Mouse (Mus musculus) left cerebral cortex, adult 9 months (tissue): ENCODE measurements around the gene Parp16.
"Not testable (repeated sequence)": the region's sequence is repeated elsewhere in the genome, so short reads cannot be mapped to it uniquely, and the experiment has no call there.

ENCODE experiments used
- DNase-seq, 2 experiments: peaks; one replicate each; pipeline ENCODE4 v3.0.0; 2022; ENCODE audit warnings: low spot score in 2 of 2

Gene Parp16

DNA sequence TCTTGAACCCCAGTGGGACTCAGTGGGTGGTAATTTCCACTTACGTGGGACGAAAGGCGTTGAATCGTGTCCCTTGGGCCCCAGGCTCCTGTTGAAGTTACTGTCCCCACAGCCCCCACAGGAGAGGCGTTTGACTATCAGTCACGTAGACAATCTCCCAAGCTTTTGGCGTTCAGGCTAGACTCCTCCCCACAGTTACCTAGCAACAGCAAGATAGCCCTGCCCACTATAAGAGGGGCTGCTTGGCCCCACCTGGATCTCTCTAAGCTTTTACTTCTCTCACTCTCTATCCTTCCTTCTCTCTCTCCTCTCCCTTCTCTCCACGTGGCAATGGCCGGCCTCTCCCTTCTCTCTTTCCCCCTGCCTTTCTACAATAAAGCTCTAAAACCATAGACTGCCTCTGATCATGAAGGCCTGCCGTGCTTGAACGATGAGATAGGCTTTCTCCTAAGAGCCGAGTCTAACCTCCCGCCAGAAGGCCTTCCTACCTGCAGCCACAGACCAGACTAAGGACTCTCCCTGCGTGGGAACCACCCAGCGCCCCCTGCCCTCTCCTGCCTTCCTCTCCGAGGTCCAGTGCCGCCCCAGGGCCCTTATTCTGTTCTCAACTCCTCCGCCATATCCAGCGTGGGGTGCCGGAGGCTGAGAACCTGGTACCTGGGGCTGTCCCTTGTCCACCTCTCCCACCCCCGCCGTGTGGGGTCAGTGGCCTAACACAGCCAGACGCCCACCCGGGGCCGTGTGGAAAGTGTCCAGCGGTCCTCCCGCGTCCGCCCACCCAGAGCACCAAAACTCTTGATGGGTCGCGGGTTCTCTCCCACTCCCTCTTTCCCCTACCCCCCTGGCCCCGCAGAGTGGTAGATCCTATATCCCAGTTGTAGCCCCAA is 13.4 kb downstream of the Parp16 start:
- DNase-seq, result no peak

DNA sequence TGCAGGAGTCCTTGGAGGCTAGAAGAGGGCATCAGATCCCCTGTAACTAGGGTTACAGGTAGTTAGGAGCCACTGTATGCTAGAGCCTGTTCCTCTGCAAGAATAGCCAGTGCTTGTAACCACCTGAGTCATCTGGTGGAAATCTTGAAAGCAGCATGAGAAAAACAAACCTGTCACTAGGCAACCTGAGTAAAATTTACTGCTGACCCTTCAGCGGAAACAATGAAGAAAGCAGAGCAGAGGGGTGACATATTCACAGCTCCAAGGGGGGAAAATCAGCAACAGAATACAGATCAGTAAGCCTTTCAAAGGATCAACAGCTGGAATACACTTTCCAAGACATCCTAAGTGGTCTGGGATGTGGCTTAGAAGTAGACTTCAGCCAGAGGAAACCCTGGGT is 16.4 kb downstream of the Parp16 start:
- no peak for DNase-seq

DNA sequence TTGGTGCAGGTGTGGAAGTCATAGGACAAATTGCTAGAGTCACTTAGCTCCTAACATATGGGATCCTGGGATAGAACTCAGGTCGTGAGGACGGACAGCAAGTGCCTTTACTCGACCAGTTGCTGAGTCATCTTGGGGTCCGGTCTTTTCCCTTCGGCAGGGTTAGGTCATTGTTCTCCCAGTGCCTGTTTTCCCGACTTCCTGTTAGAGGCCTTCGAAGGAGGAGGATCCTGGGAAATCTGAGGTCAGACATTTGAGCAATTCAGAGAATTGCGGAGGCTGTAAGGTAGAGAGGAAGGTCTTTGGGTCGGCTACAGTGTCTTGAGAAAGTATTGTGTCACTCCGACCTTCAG is 19.2 kb downstream of the Parp16 start:
- DNase-seq, result no peak

DNA sequence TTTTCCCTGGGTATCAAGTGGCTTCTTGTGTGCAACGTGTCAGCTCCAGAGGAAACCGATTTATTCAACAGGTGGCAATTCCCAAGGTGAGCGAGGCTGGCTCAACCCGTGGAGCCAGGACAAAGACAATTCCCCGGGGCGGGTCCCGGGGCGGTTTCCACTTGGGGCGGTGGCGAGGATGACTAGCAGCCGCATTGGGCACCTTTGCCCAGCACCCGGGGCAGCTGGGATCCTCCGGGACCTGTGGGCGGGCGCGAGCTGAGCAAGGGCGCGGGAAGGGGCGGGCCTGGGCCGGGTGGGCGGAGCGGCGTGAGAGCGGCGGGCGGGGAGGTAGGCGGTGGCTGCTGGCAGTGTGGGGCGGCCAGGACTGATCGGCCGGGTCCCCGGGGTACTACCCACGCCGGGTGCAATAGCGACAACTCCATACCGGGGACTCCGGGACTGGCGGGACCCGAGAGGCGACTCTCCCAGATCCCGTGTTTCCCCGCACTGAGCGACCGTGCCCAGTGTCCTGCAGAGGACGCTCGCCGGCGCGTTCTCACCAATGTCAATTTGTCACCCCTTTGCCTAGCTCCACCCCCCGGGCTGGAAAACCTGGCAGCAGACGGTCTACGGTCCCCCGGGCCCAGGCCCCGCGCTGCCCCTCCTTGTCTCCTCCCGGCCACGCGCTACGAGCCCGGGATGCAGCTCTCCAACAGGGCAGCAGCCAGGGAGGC is 19.8 kb downstream of the Parp16 start:
- peak; percentile 36 to 74 for DNase-seq

DNA sequence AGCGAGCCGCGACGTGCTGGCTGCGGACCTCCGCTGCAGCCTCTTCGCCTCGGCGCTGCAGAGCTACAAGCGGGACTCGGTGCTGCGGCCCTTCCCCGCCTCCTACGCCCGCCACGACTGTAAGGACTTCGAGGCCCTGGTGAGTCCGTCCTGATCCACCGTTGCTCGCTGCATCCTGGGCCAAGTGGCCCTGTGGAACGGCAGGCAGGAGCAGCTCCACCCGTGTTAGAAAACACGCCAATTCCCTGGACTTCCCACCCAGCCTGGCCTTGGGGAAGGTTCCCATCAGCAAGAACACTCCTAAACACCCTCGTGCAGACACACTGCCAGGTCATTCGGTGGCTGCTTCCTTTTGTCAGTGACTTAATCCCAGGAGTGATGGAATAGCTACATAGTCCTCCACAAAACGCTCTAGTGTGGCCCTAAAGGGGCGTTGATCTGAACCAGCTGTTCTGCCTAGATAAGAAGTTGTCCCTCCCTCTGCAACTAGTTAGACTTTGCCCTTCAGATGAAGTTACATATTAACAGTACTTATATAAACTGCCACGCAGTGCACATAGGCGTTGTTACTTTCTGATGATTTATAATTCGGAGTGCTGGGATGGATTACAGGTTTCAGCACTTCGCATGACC is 20.5 kb downstream of the Parp16 start:
- DNase-seq, result no peak

DNA sequence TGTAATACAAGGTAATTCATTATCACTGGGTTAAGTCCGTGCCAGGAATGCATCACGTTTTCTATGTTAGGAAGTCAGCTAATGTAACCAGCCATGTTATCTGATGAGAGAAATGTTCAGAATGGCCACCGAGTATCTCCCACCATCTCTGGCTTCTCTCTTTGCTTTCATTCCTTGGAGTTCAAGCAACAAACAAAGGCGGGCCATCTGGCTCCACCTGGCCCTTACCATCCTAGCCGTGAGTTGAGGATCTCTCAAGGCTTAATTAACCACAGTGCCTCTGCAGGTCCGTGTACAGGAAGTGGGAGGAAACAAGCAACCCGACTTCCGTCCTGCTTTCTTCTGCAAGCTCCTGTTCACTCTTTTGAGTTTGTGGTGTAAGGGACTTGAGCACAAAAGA is 21.8 kb downstream of the Parp16 start:
- no peak for DNase-seq

DNA sequence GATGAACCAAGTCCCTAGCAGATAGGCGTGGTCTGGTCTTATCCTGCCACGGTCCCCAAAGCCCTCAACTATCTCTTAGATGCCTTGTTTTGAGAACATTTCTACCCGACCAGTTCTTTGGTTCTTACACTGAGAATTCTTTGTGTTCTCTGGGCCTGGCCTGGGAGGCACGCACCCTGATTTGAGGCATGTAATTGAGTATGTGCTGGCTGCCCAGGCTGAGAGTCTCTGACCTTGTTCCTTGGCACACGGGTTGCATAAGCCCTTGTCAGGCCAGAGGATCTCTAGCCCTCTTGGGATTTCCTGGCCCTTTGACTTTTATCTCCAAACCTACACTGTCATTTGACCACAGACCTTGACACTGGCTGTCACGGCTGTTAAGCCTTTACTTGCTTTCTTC is 22.5 kb downstream of the Parp16 start:
- no peak for DNase-seq

DNA sequence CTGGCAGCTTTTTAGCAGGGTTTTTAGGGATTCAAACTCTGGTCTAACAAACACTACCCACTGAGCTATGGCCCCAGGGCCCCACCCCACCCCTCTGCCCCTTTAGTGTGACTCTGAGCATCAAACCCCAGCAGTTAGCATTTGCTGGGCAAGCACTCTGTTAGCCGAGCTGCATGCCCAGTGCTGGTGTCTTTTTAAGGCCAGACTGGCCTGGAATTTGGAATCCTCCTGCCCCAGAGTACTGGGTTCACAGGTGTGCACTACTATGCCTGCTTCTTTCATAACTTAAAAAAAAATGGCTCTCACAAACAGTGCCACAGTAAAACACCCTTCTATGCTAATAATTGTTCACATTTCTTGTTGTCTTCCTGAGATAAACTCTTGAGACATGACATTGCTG is 23.8 kb downstream of the Parp16 start:
- DNase-seq, result no peak

DNA sequence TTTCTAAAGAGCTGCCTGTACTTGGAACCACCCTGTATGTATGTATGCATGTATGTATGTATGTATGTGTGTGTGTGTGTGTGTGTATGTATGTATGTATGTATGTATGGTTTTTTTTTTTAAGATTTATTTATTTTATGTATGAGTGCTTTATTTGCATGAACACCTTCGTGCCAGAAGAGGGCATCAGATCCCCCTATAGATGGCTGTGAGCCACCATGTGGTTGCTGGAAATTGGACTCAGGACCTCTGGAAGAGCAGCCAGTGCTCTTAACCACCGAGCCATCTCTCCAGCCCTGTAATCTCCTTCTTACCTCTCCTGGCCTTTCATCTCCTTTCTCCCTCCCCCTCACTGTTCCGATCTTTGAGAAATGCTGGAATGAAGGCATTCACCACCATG is 25.2 kb downstream of the Parp16 start:
- not testable (repeated sequence) for DNase-seq

DNA sequence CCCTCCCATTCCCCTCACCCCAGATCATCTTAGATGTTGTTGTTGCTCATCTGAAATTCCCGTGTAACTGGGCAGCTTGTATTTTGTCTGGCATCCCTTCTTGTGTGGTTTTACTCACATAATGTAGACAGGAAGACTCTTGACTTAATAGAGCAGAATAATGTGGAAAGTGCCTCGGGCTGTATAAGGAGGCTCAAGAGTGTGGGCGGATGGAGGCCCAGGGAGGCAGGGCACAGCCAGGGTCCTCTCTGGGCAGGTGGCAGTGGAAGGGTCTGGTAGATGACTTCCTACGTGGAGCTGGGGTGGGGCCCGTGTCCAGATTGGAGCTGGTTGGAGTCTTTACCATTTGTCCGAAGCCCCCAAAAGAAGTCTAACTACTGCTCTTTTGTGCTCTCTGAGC is 28.8 kb downstream of the Parp16 start:
- DNase-seq, result no peak

DNA sequence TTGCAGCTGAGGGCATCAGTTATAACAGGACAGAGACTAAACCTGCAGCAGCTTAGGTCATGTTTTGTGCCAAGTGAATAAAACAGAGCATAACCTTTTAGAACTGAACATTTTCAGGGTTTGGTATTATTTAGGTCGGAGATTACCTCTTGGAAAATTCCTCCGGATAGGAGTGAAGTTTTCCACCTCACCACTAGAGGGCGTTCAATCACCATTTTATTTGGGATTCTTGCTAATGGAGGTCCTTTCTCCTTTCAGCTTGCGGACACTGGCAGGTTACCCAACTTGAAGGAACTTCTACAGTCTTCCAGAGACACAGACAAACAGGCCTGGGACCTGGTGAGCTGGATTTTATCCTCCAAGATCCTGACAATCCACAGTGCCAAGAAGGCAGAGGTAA is 30.6 kb downstream of the Parp16 start:
- DNase-seq, result no peak

DNA sequence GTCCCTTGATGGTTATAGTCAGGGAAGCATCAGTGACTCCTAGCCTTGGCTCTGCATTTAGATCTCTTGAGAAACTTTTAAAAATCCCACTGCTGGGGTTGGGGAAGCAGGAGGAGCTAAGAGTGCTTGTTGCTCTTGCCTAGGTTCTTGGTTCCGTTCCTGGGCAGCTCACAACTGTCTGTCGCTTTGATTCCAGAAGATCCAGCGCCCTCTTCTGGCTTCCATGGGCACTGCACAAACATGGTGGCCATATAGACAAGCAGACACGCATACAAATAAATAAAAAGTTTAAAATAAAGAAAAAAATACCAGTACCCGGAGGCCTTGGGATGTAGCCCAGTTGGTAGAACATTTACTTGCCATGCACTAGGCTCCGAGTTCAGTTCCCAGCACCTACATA is 35.1 kb downstream of the Parp16 start:
- no peak for DNase-seq

DNA sequence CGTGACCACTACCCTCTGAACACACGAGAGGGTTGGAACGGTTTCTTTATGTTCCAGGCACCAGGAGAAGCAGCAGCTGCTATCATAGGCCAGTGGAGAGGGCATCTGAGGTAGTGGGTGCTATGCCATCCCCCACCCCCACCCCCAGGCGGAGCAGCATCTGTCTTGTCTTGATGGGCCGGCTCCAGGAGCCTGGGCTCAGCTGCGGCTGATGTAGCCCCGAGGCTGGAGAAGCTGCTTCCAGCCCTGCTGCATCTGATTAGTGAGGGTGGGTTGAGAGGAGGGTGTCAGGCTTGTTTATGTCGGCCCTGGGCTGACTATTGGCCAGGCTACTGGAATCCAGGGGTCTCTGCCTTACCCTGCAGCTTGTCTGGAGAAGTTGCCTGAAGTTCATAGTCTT is 36.1 kb downstream of the Parp16 start:
- no peak for DNase-seq

DNA sequence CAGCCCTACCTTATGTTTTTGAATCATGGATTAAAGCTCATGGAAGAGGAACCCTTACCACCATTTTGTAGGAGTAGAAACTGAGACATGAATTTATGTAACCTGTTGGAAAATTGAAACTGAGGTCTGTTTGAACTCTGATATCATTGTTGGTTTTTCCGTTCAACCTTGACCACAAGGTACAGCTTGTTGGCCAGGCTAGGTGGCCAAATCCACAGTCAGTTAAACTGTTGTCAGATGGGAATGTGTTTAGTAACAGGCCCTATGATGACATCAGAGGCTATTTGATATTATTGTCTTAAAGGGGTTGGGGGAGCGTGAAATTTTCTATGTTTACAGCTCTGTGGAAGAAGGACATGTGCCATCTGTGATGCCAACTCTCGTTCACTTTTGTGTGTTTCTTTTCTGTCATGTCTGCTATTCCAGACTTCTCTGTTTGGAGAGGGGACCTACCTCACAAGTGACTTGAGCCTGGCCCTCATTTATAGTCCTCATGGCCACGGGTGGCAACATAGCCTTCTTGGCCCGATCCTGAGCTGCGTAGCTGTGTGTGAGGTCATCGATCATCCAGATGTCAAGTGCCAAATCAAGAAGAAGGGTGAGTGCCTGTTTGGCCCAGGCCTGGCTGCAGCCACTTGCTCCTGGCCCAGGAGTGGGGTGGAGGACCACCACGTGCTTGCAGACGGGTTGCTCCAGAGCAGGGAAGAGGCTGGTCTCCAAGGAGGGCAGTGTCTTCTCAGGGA is 38.3 kb downstream of the Parp16 start:
- DNase-seq, result no peak

DNA sequence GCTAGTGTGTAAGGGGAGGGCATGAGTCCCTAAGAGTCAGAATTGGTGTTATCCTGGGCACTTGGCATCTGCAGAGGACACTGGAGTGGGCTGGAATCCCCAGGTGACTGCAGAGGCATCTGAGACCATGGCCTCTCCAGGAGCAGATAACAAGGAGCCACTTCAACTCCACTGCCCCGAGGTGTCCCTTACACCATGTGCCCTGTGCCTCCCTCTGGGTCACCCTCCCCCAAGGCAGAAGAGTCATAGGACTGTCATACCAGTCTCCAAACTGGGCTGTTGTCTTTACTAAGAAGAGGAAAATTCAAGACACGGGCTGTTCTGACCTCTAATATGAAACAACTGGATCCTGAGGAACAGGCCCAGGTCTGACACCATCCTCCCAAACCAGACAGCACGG is 39.6 kb downstream of the Parp16 start:
- DNase-seq, result no peak

DNA sequence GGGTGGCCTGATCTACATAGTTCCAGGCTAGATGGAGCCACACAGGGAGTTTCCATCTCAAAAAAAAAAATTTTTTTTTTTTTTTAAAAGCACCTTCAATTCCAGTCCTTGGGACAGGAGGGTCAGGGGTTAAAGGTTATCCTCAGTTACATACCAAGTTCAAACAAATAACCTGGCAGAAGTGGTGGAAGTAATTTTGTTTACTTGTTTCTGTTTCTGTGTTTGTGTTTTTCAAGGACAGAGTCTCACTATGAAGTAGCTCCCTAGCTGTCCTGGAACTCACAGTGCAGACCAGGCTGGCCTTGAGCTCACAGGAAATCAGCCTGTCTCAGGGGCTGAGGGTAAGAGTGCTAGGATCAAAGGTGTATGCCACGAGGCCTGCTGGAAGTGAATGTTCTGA is 40.4 kb downstream of the Parp16 start:
- no peak for DNase-seq

DNA sequence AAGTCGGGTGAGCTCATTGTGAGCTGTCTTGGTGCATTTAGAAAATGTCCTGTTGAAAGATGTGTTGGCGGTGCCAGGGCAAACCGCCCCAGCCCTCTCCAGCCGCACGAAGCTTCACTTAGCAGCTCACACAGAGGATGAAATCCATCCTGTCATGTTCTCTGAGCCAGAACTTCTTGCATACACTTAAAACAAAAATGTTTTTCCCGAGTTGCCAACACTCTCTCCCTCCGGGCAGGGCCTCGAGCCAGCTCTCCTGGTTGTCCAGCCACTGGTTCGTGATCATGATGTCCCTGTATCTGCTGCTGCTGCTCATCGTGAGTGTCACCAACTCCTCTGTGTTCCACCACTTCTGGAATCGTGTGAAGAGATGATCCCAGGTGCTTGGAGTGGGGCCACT is 42.5 kb downstream of the Parp16 start:
- no peak for DNase-seq

DNA sequence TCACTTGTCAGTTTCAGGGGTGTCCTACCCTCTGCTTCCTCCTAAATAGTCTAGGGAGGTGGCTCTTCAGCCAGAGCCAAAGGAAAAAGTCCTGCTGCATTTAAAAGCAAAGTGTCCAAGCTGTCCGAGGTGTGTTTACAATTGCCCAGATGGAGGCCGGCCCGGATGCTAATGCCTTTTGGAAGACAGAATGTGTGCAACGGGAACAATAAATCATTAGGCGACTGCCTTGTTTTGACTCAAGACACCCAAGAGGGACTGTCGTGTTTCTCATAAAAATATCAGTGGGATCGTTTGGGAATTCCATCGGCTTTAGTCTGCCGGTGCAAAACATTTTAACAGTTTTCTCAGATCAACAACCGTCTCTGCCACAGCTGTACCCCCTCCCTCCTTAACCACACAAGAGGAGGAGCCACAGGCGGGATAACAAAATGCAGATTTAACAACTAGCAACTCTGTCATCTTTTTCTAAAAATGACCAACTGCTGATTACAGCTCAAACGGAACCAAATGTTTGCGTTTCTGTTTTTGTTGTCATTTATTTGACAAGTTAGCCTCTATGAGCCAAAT is 43.1 kb downstream of the Parp16 start:
- no peak for DNase-seq

DNA sequence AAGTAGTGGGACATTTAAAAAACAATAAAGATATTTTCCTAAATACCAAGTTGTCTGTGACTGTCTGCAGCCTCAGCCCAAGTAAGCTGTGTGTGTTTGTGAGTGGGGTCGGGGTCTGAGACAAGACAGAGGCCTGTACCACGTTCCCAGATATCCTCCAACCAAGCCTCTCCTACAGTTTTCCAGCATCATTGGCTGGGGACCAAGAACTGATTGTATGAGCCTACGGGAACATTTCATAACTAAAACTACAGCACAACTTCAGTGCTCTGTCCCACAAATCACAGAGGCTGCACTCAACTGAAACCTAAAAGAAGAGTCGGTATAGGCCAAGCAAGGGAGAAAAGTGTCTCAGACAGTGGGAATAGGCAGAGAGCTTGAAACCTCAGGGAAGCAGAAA is 44.0 kb downstream of the Parp16 start:
- no peak for DNase-seq

DNA sequence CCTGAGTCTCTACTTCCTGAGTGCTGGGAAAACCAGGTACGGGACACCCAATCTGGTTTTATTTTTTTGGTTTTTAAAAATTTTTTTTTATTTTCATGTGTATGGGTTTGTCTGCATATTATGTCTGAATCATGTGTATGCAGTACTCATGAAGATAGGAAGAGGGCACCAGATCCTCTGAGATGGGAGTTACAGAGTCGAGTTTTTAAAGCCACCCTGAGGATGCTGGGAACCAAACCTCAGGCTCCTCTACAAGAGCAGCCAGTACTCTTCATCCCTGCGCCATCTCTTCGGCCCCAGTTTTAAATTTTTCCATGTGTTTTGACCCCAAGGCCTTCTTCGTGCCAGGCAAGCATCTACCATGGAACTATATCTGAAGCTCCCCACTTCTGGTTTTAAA is 44.6 kb downstream of the Parp16 start:
- no peak for DNase-seq

DNA sequence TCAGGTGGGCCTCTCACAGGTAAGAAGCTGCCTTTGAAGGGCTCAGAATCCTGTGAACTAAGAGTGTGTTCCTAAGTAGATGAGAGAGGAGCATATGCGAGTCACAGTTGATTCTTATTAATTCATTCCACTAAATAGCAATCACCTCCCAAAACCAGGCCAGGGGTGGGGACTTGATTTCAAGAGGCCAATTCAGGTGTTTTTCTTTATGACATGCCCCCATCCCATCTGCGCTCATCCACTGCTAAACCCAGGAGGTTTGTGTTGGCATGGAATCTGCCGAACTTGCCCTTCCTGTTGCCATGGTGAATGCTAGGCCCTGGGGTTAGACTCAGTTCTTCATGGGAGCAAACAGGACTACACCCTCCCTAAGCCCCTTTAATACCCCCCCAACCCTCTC is 45.4 kb downstream of the Parp16 start:
- DNase-seq, result no peak

DNA sequence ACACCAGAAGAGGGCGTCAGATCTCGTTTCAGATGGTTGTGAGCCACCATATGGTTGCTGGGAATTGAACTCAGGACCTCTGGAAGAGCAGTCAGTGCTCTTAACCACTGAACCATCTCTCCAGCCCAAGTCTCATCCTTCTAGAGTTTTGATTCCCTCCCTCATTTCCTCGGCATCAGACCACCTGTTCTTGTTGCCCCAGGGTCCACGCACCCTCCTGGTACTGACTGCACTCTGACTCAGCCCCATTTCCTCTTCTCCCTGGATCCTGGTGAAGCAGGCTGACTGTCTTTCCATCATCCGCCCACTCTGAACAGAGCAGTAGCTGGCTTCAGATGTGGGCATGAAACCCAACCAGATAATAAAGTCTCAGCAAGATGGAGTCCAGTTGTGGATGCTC is 46.8 kb downstream of the Parp16 start:
- no peak for DNase-seq
